Mouse (Mus musculus) hindbrain, embryonic 13.5 days (tissue): Measurements from ENCODE around the gene Dus2. TPM values are rescaled to one million over a fixed set of nuclear protein-coding genes. Genes with fewer than 3 reads are reported as not detected.

Source experiments
- ATAC-seq: fragments of 200-750 bp; cut with Nextera tagmentation; 2 replicates; pipeline ENCODE4 v1.8.0; 2017; ENCODE audit warnings: moderate TSS enrichment; ENCODE audit not compliant: low FRiP score
- H3K27ac ChIP-seq: fragments of 300-500 bp; sonication (generic); 2 replicates; pipeline ENCODE4 v1.5.1; 2015; ENCODE audit warnings: inconsistent platforms, mild to moderate bottlenecking, moderate library complexity
- H3K27me3 ChIP-seq: fragments of 300-500 bp; sonication (generic); 2 replicates; pipeline ENCODE4 v1.6.1; 2015; ENCODE audit warnings: mild to moderate bottlenecking, inconsistent platforms
- H3K36me3 ChIP-seq: fragments of 300-500 bp; sonication (generic); 2 replicates; pipeline ENCODE4 v1.6.1; 2015; ENCODE audit warnings: mild to moderate bottlenecking, inconsistent platforms
- H3K4me1 ChIP-seq: fragments of 300-500 bp; sonication (generic); replicated peaks from 2 replicates; pipeline ENCODE4 v1.6.1; 2015; ENCODE audit warnings: inconsistent platforms
- H3K4me2 ChIP-seq: fragments of 300-500 bp; sonication (generic); 2 replicates; pipeline ENCODE4 v1.6.1; 2015; ENCODE audit warnings: inconsistent platforms, mild to moderate bottlenecking, moderate library complexity
- H3K4me3 ChIP-seq: fragments of 300-500 bp; sonication (generic); 2 replicates; pipeline ENCODE4 v1.5.1; 2015; ENCODE audit warnings: mild to moderate bottlenecking, inconsistent platforms
- H3K9ac ChIP-seq: fragments of 300-500 bp; sonication (generic); 2 replicates; pipeline ENCODE4 v1.6.1; 2015; ENCODE audit warnings: mild to moderate bottlenecking, inconsistent platforms
- H3K9me3 ChIP-seq: fragments of 300-500 bp; sonication (generic); 2 replicates; pipeline ENCODE4 v1.6.1; 2016; ENCODE audit warnings: inconsistent platforms
- WGBS: fragments of 180-500 bp; shearing (Covaris S2); methylation state at CpG from one replicate; pipeline ENCODE4 v1.1.7; 2015; 5-methylcytosine and 5-hydroxymethylcytosine counted together
- microRNA-seq: library from miRNA; unstranded; fragments of <30 nt; microRNA quantifications from one replicate; pipeline ENCODE4, GENCODE M21; 2016
- polyA plus RNA-seq: library from polyadenylated mRNA; unstranded; fragments of >200 nt; fragmentation: Nextera tagmentation; extraction: Ambion mirVana; gene quantifications from 2 replicates; pipeline ENCODE4 v1.2.1, GENCODE M21; 2015

Dus2 gene
- polyA plus RNA-seq, 1 experiment from 2014 or later, result 23.3 TPM

- H3K9ac ChIP-seq, result no peak overlapping the region
- H3K27me3 ChIP-seq, result no peaks in the 10 kb centered on the region
- H3K4me1 ChIP-seq, result no peaks in the 10 kb centered on the region
- no peak overlapping the region for H3K27ac ChIP-seq
- no peak for ATAC-seq
- H3K4me3 ChIP-seq, result no peak overlapping the region
- H3K4me2 ChIP-seq, result no peak overlapping the region
- peaks cover 7% of the 10 kb centered on the region for H3K36me3 ChIP-seq
- no peaks in the 10 kb centered on the region for H3K9me3 ChIP-seq
Measured at GRCm38 (mm10) chr8:106074236-106074635, 83.1 kb downstream of the Dus2 start.

DNA sequence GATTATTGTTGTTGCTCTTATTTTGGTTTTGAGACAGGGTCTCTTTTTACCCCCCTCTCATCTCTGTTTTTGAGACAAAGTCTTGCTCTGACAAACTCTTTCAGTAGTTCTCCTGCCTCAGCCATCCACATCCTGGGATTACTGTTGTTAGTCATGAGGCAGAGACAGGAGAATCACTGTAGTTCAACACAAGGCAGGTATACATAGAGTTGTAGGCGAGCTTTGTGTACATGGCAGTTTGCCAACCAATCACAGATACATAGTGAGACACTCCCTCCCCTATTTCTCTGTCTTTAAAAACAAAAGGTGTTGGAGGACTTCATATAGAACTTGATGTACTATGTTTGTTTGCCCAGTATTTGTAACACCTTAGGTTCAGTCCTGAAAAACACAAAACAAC is 83.5 kb downstream of the Dus2 start:
- no peak overlapping the region for H3K9ac ChIP-seq
- H3K9me3 ChIP-seq, result no peaks in the 10 kb centered on the region
- H3K4me3 ChIP-seq, result no peak overlapping the region
- no peaks in the 10 kb centered on the region for H3K4me1 ChIP-seq
- peaks cover 11% of the 10 kb centered on the region for H3K36me3 ChIP-seq
- H3K4me2 ChIP-seq, result no peak overlapping the region
- WGBS, result 90% methylated on average over 1 of the region's 1 CpGs
- no peak overlapping the region for H3K27ac ChIP-seq
- no peak for ATAC-seq
- H3K27me3 ChIP-seq, result no peaks in the 10 kb centered on the region

DNA sequence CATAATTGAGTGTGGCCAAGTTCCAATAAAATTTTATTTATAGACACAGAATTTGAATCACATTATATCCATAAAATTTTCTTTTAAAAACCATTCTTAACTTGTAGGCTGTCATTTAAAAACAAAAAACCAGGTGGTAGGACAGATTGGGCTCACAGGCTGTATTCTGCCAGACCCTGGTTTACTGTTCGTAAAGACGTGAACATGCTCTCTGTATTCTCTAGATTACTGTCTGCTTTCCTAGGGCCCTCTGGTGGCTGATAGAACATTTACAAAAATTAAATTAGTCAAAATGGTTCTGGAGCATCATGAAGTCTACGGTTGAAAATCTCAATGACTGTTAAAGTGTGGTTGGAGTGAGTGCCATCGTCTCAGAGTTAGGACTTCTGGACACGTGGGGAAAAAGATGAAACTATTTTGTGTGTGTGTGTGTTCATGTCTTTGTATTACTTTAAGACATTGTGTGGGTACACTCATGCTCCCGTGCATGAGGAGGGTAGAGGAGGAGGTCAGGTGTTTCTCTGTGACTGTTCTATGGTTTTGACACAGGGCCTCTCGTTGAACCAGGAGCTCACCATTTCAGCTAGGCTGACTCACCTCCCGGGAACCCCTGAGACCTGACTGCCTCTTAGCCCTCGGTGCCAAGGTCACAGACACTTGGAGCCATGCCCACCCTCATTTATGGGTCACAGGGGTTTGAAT is 84.2 kb downstream of the Dus2 start:
- ATAC-seq, result no peak
- no peak overlapping the region for H3K4me2 ChIP-seq
- WGBS, result 87% methylated on average over 9 of the region's 9 CpGs
- no peaks in the 10 kb centered on the region for H3K9me3 ChIP-seq
- no peak overlapping the region for H3K27ac ChIP-seq
- H3K36me3 ChIP-seq, result peaks cover 11% of the 10 kb centered on the region
- no peak overlapping the region for H3K4me3 ChIP-seq
- no peaks in the 10 kb centered on the region for H3K4me1 ChIP-seq
- no peaks in the 10 kb centered on the region for H3K27me3 ChIP-seq
- no peak overlapping the region for H3K9ac ChIP-seq

DNA sequence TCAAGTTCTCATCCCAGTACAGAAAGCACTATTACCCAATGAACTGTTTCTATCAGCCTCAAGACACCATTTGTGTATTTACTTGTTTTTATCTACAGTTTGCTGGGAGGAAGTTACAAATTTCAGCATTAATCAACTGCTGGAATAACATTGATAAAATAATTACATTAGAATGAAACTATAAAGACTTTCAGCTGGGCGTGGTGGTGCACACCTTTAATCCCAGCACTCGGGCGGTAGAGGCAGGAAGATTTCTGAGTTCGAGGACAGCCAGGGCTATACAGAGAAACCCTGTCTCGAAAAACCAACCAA is 84.7 kb downstream of the Dus2 start:
- Histone ChIP-seq H3K27me3 (no peaks in the 10 kb centered on the region), H3K9ac (no peak overlapping the region), H3K4me2 (no peak overlapping the region), H3K9me3 (no peaks in the 10 kb centered on the region), H3K4me1 (no peaks in the 10 kb centered on the region), H3K4me3 (no peak overlapping the region), H3K27ac (no peak overlapping the region), H3K36me3 (peaks cover 11% of the 10 kb centered on the region)
- no peak for ATAC-seq
- 97% methylated on average over 5 of the region's 5 CpGs for WGBS

DNA sequence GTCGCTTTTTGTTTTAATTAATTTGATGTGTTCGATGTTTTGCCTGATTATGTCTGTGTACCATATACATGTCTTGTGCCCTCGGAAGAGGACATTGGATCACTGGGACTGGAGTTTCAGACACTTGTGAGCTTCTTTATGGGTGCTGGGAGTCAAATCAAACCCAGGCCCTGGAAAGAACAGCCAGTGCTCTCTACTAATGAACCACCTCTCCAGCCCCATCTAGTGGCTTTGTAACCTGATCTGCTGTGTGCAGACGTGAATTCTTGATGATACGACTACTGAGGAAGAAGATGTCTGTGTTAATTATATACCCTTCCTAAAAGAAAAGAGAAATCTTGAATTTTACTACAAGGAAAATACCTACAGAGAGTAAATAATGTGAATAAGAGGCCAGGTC is 85.5 kb downstream of the Dus2 start:
- no peaks in the 10 kb centered on the region for H3K4me1 ChIP-seq
- ATAC-seq, result no peak
- no peak overlapping the region for H3K4me3 ChIP-seq
- peaks cover 11% of the 10 kb centered on the region for H3K36me3 ChIP-seq
- no peaks in the 10 kb centered on the region for H3K27me3 ChIP-seq
- H3K9ac ChIP-seq, result no peak overlapping the region
- no peaks in the 10 kb centered on the region for H3K9me3 ChIP-seq
- no peak overlapping the region for H3K27ac ChIP-seq
- 82% methylated on average over 5 of the region's 5 CpGs for WGBS
- no peak overlapping the region for H3K4me2 ChIP-seq

- WGBS, result 96% methylated on average over 1 of the region's 1 CpGs
- ATAC-seq, result no peak
Measured at GRCm38 (mm10) chr8:106077452-106078067, 86.4 kb downstream of the Dus2 start.

GRCm38 (mm10) chr8:106102321-106102720 is 111.2 kb downstream of the Dus2 start:
- Histone ChIP-seq H3K4me1 (no peaks in the 10 kb centered on the region), H3K4me3 (no peak overlapping the region), H3K4me2 (no peak overlapping the region), H3K36me3 (peaks cover 28% of the 10 kb centered on the region), H3K9ac (no peak overlapping the region), H3K9me3 (no peaks in the 10 kb centered on the region), H3K27ac (no peak overlapping the region), H3K27me3 (no peaks in the 10 kb centered on the region)
- 94% methylated on average over 4 of the region's 4 CpGs for WGBS
- ATAC-seq, result no peak

More at GRCm38 (mm10) chr8:106077452-106078067, 86.4 kb downstream of the Dus2 start:
- Histone ChIP-seq H3K36me3 (peaks cover 12% of the 10 kb centered on the region), H3K4me1 (no peaks in the 10 kb centered on the region), H3K9ac (no peak overlapping the region), H3K4me3 (no peak overlapping the region), H3K27me3 (no peaks in the 10 kb centered on the region), H3K27ac (no peak overlapping the region), H3K4me2 (no peak overlapping the region), H3K9me3 (no peaks in the 10 kb centered on the region)

Small RNA genes within 50 kb of the gene (microRNA-seq; reads per million reads assigned to microRNA genes)
- not detected for gene Mir7074

Other genes starting within 250 kb of the Dus2 start
- 90.7 and 94.2 TPM in 2 replicates for gene Gfod2, start 232.7 kb upstream of the Dus2 start, polyA plus RNA-seq
- 11.5 and 14.3 TPM in 2 replicates for gene Ranbp10, start 164.0 kb upstream of the Dus2 start, polyA plus RNA-seq
- gene Tsnaxip1, start 163.6 kb upstream of the Dus2 start, polyA plus RNA-seq, result 0.80 and 1.6 TPM in 2 replicates
- gene Cenpt, start 138.1 kb upstream of the Dus2 start, polyA plus RNA-seq, result 59.7 and 61.1 TPM in 2 replicates
- gene Thap11, start 136.2 kb upstream of the Dus2 start, polyA plus RNA-seq, result 58.7 and 60.6 TPM in 2 replicates
- 186 and 205 TPM in 2 replicates for gene Nutf2, start 130.8 kb upstream of the Dus2 start, polyA plus RNA-seq
- 49.3 and 50.3 TPM in 2 replicates for gene Edc4, start 110.5 kb upstream of the Dus2 start, polyA plus RNA-seq
- 0.88 and 0.94 TPM in 2 replicates for gene Nrn1l, start 97.8 kb upstream of the Dus2 start, polyA plus RNA-seq
- gene Pskh1, start 90.9 kb upstream of the Dus2 start, polyA plus RNA-seq, result 12.4 and 13.1 TPM in 2 replicates
- 2.8 and 4.0 TPM in 2 replicates for gene Ctrl, start 57.5 kb upstream of the Dus2 start, polyA plus RNA-seq
- gene Psmb10, start 52.9 kb upstream of the Dus2 start, polyA plus RNA-seq, result 40.3 and 46.9 TPM in 2 replicates
- 0.90 and 1.0 TPM in 2 replicates for gene Lcat, start 48.0 kb upstream of the Dus2 start, polyA plus RNA-seq
- 7.9 and 8.9 TPM in 2 replicates for gene Slc12a4, start 25.2 kb upstream of the Dus2 start, polyA plus RNA-seq
- gene Dpep3, start 11.9 kb upstream of the Dus2 start, polyA plus RNA-seq, result not detected in 2 replicates
- gene Dpep2nb, start 14.6 kb downstream of the Dus2 start, polyA plus RNA-seq, result 0.23 TPM in 1 of 2 replicates, not detected in the other
- gene Ddx28, start 20.5 kb downstream of the Dus2 start, polyA plus RNA-seq, result 21.4 and 22.5 TPM in 2 replicates
- 4.1 and 4.7 TPM in 2 replicates for gene Nfatc3, start 67.5 kb downstream of the Dus2 start, polyA plus RNA-seq
- 0.14 and 0.26 TPM in 2 replicates for gene Esrp2, start 145.6 kb downstream of the Dus2 start, polyA plus RNA-seq
- 20.0 and 22.3 TPM in 2 replicates for gene Pla2g15, start 159.1 kb downstream of the Dus2 start, polyA plus RNA-seq
- gene Slc7a6, start 177.5 kb downstream of the Dus2 start, polyA plus RNA-seq, result 66.4 and 71.4 TPM in 2 replicates
- gene Slc7a6os, start 219.6 kb downstream of the Dus2 start, polyA plus RNA-seq, result 39.2 and 42.0 TPM in 2 replicates
- 56.6 and 57.9 TPM in 2 replicates for gene Prmt7, start 219.6 kb downstream of the Dus2 start, polyA plus RNA-seq